Mouse (Mus musculus): ENCODE results near the gene Nppa.

- TF ChIP-seq CTCF (IDR thresholded peaks at IDR 0.05; ENCODE audit: low read depth, low read length) (no peak), POLR2A (IDR thresholded peaks at IDR 0.05; ENCODE audit: extremely low read depth, insufficient read depth, low read length) (no peak)
These were observed 41.2 kb downstream of the Nppa start for GRCm38 (mm10) chr4:148041611-148042191.
